Mouse (Mus musculus) hindbrain, embryonic 12.5 days (tissue): ENCODE results near the gene Minpp1. TPM values are rescaled to one million over a fixed set of nuclear protein-coding genes. Genes with fewer than 3 reads are reported as not detected.
A peak's percentile ranks its signal among the peaks of the same experiment; 100 is the strongest.
"Not testable (repeated sequence)": the region's sequence is repeated elsewhere in the genome, so short reads cannot be mapped to it uniquely, and the experiment has no call there.

ENCODE experiments used
- ATAC-seq: fragments of 200-750 bp; cut with Nextera tagmentation; 2 replicates; pipeline ENCODE4 v1.8.0; 2017; ENCODE audit warnings: moderate TSS enrichment; ENCODE audit not compliant: low FRiP score
- H3K27ac ChIP-seq: fragments of 300-500 bp; sonication (generic); 2 replicates; pipeline ENCODE4 v1.5.1; 2016; ENCODE audit warnings: mild to moderate bottlenecking
- H3K27me3 ChIP-seq: fragments of 300-500 bp; sonication (generic); 2 replicates; pipeline ENCODE4 v1.6.1; 2016; ENCODE audit warnings: mild to moderate bottlenecking
- H3K36me3 ChIP-seq: fragments of 300-500 bp; sonication (generic); 2 replicates; pipeline ENCODE4 v1.6.1; 2016; ENCODE audit warnings: mild to moderate bottlenecking
- H3K4me1 ChIP-seq: fragments of 300-500 bp; sonication (generic); 2 replicates; pipeline ENCODE4 v1.6.1; 2016
- H3K4me2 ChIP-seq: fragments of 300-500 bp; sonication (generic); replicated peaks from 2 replicates; pipeline ENCODE4 v1.6.1; 2016; ENCODE audit warnings: mild to moderate bottlenecking
- H3K4me3 ChIP-seq: fragments of 300-500 bp; sonication (generic); 2 replicates; pipeline ENCODE4 v1.5.1; 2016; ENCODE audit warnings: mild to moderate bottlenecking
- H3K9ac ChIP-seq: fragments of 300-500 bp; sonication (generic); 2 replicates; pipeline ENCODE4 v1.6.1; 2016; ENCODE audit warnings: mild to moderate bottlenecking, moderate library complexity
- H3K9me3 ChIP-seq: fragments of 300-500 bp; sonication (generic); replicated peaks from 2 replicates; pipeline ENCODE4 v1.6.1; 2016; ENCODE audit warnings: mild to moderate bottlenecking
- WGBS: fragments of 180-500 bp; shearing (Covaris S2); methylation state at CpG from one replicate; pipeline ENCODE4 v1.1.7; 2016; 5-methylcytosine and 5-hydroxymethylcytosine counted together
- polyA plus RNA-seq: library from polyadenylated mRNA; unstranded; fragments of >200 nt; fragmentation: Nextera tagmentation; extraction: Ambion mirVana; gene quantifications from 2 replicates; pipeline ENCODE4 v1.2.1, GENCODE M21; 2016

The Minpp1 gene
- 66.9 and 69.4 TPM in 2 replicates for polyA plus RNA-seq

- Histone ChIP-seq H3K9ac (peak within 1 kb of the TSS; percentile 84), H3K4me1 (peaks cover 22% of the 10 kb centered on the region), H3K36me3 (no peaks in the 10 kb centered on the region), H3K27ac (peak within 1 kb of the TSS; percentile 92), H3K4me2 (peak within 1 kb of the TSS; percentile 76), H3K27me3 (no peaks in the 10 kb centered on the region), H3K4me3 (peak within 1 kb of the TSS; percentile 70), H3K9me3 (no peaks in the 10 kb centered on the region)
- peak; percentile 93 for ATAC-seq
- WGBS: under 1% methylated on average over 59 of the region's 64 CpGs
Observed at GRCm38 (mm10) chr19:32485681-32486105, at the start of gene Minpp1. TSS of gene Minpp1 (plus strand) at chr19:32485769.

- no peak for ATAC-seq
- H3K4me2 ChIP-seq: no peak overlapping the region
- H3K27ac ChIP-seq: no peak overlapping the region
- 95% methylated on average over 2 of the region's 2 CpGs for WGBS
- no peaks in the 10 kb centered on the region for H3K36me3 ChIP-seq
- no peaks in the 10 kb centered on the region for H3K4me1 ChIP-seq
- H3K9me3 ChIP-seq: no peaks in the 10 kb centered on the region; the same call in 1 of the 2 replicates
- no peaks in the 10 kb centered on the region for H3K27me3 ChIP-seq
- H3K4me3 ChIP-seq: no peak overlapping the region
- no peak overlapping the region for H3K9ac ChIP-seq
Observed at GRCm38 (mm10) chr19:32439356-32439755, 46.2 kb upstream of the Minpp1 start.

- Histone ChIP-seq H3K9ac (no peak overlapping the region), H3K27ac (no peak overlapping the region), H3K9me3 (no peaks in the 10 kb centered on the region; the same call in 1 of the 2 replicates), H3K4me1 (no peaks in the 10 kb centered on the region), H3K36me3 (no peaks in the 10 kb centered on the region), H3K4me2 (no peak overlapping the region), H3K4me3 (no peak overlapping the region), H3K27me3 (no peaks in the 10 kb centered on the region)
- 94% methylated on average over 11 of the region's 11 CpGs for WGBS
- ATAC-seq: no peak
Observed at GRCm38 (mm10) chr19:32441568-32441967, 44.0 kb upstream of the Minpp1 start.

- H3K9me3 ChIP-seq: no peaks in the 10 kb centered on the region
- no peak overlapping the region for H3K27ac ChIP-seq
- H3K4me3 ChIP-seq: no peak overlapping the region
- WGBS: 93% methylated on average over 10 of the region's 10 CpGs
- H3K27me3 ChIP-seq: no peaks in the 10 kb centered on the region
- no peak for ATAC-seq
- no peaks in the 10 kb centered on the region for H3K36me3 ChIP-seq
- no peaks in the 10 kb centered on the region for H3K4me1 ChIP-seq
- H3K9ac ChIP-seq: no peak overlapping the region
- H3K4me2 ChIP-seq: no peak overlapping the region
Observed at GRCm38 (mm10) chr19:32448931-32449330, 36.6 kb upstream of the Minpp1 start.

GRCm38 (mm10) chr19:32452231-32452630 lies 33.3 kb upstream of the Minpp1 start:
- H3K27ac ChIP-seq: no peak overlapping the region
- H3K27me3 ChIP-seq: no peaks in the 10 kb centered on the region
- H3K9me3 ChIP-seq: no peaks in the 10 kb centered on the region
- WGBS: 83% methylated on average over 4 of the region's 4 CpGs
- H3K36me3 ChIP-seq: no peaks in the 10 kb centered on the region
- H3K4me3 ChIP-seq: no peak overlapping the region
- no peaks in the 10 kb centered on the region for H3K4me1 ChIP-seq
- no peak overlapping the region for H3K9ac ChIP-seq
- no peak for ATAC-seq
- no peak overlapping the region for H3K4me2 ChIP-seq

- no peak for ATAC-seq
- 95% methylated on average over 2 of the region's 2 CpGs for WGBS
- H3K9me3 ChIP-seq: 0 out of 2 replicates have a peak, but pooled peaks cover 3% of the 10 kb centered on the region
- H3K27ac ChIP-seq: no peak overlapping the region
- no peaks in the 10 kb centered on the region for H3K36me3 ChIP-seq
- no peak overlapping the region for H3K4me2 ChIP-seq
- H3K27me3 ChIP-seq: no peaks in the 10 kb centered on the region
- H3K4me1 ChIP-seq: no peaks in the 10 kb centered on the region
- no peak overlapping the region for H3K9ac ChIP-seq
- no peak overlapping the region for H3K4me3 ChIP-seq
Observed at GRCm38 (mm10) chr19:32456744-32457143, 28.8 kb upstream of the Minpp1 start.

GRCm38 (mm10) chr19:32457631-32458030 lies 27.9 kb upstream of the Minpp1 start:
- H3K36me3 ChIP-seq, ATAC-seq, H3K9me3 ChIP-seq, H3K27ac ChIP-seq, H3K4me2 ChIP-seq, H3K4me1 ChIP-seq, H3K27me3 ChIP-seq, H3K4me3 ChIP-seq, H3K9ac ChIP-seq: not testable (repeated sequence)
- WGBS: 89% methylated on average over 8 of the region's 8 CpGs

GRCm38 (mm10) chr19:32463037-32463436 lies 22.5 kb upstream of the Minpp1 start:
- Histone ChIP-seq H3K36me3 (no peaks in the 10 kb centered on the region), H3K9me3 (0 out of 2 replicates have a peak, but pooled peaks cover 3% of the 10 kb centered on the region), H3K4me2 (no peak overlapping the region), H3K4me1 (no peaks in the 10 kb centered on the region), H3K4me3 (no peak overlapping the region), H3K27me3 (no peaks in the 10 kb centered on the region), H3K9ac (no peak overlapping the region), H3K27ac (no peak overlapping the region)
- 93% methylated on average over 6 of the region's 6 CpGs for WGBS
- ATAC-seq: no peak

GRCm38 (mm10) chr19:32465228-32465627 lies 20.3 kb upstream of the Minpp1 start:
- H3K27ac ChIP-seq: no peak overlapping the region
- H3K9ac ChIP-seq: no peak overlapping the region
- H3K4me3 ChIP-seq: no peak overlapping the region
- 92% methylated on average over 4 of the region's 4 CpGs for WGBS
- H3K4me2 ChIP-seq: no peak overlapping the region
- H3K27me3 ChIP-seq: no peaks in the 10 kb centered on the region
- ATAC-seq: no peak
- no peaks in the 10 kb centered on the region for H3K4me1 ChIP-seq
- H3K9me3 ChIP-seq: no peaks in the 10 kb centered on the region
- H3K36me3 ChIP-seq: no peaks in the 10 kb centered on the region

GRCm38 (mm10) chr19:32466478-32466877 lies 19.1 kb upstream of the Minpp1 start, which contains the start of gene Rpl9-ps6:
TSS of gene Rpl9-ps6 (minus strand) at chr19:32466578.
- no peak for ATAC-seq
- no peak within 1 kb of the TSS for H3K27ac ChIP-seq
- no peaks in the 10 kb centered on the region for H3K9me3 ChIP-seq

GRCm38 (mm10) chr19:32467325-32467724 lies 18.2 kb upstream of the Minpp1 start:
- Histone ChIP-seq H3K4me2 (no peak overlapping the region), H3K4me1 (no peaks in the 10 kb centered on the region), H3K9ac (no peak overlapping the region), H3K4me3 (no peak overlapping the region), H3K27me3 (no peaks in the 10 kb centered on the region), H3K36me3 (no peaks in the 10 kb centered on the region), H3K27ac (no peak overlapping the region), H3K9me3 (no peaks in the 10 kb centered on the region)
- 91% methylated on average over 5 of the region's 5 CpGs for WGBS
- no peak for ATAC-seq

More at GRCm38 (mm10) chr19:32466478-32466877, 19.1 kb upstream of the Minpp1 start, which contains the start of gene Rpl9-ps6:
- Histone ChIP-seq H3K4me1 (no peaks in the 10 kb centered on the region), H3K4me2 (no peak within 1 kb of the TSS), H3K36me3 (no peaks in the 10 kb centered on the region), H3K4me3 (no peak within 1 kb of the TSS), H3K9ac (no peak within 1 kb of the TSS), H3K27me3 (no peaks in the 10 kb centered on the region)
- 85% methylated on average over 6 of the region's 6 CpGs for whole genome bisulfite sequencing

GRCm38 (mm10) chr19:32470059-32470497 lies 15.5 kb upstream of the Minpp1 start:
- no peak overlapping the region for H3K27ac ChIP-seq
- WGBS: 47% methylated on average over 6 of the region's 6 CpGs
- H3K4me3 ChIP-seq: no peak overlapping the region
- ATAC-seq: no peak
- peaks cover 4% of the 10 kb centered on the region; the same call in 1 of the 2 replicates for H3K9me3 ChIP-seq
- no peaks in the 10 kb centered on the region for H3K4me1 ChIP-seq
- no peak overlapping the region for H3K4me2 ChIP-seq
- H3K9ac ChIP-seq: no peak overlapping the region
- H3K27me3 ChIP-seq: no peaks in the 10 kb centered on the region
- no peaks in the 10 kb centered on the region for H3K36me3 ChIP-seq

- Histone ChIP-seq H3K4me3 (no peak overlapping the region), H3K4me1 (no peaks in the 10 kb centered on the region), H3K27ac (no peak overlapping the region), H3K9me3 (peaks cover 4% of the 10 kb centered on the region; the same call in 1 of the 2 replicates), H3K36me3 (no peaks in the 10 kb centered on the region), H3K9ac (no peak overlapping the region), H3K27me3 (no peaks in the 10 kb centered on the region), H3K4me2 (no peak overlapping the region)
- WGBS: 92% methylated on average over 13 of the region's 13 CpGs
- 0 out of 2 replicates have a peak, but pooled peaks have one; percentile 35 for ATAC-seq
Observed at GRCm38 (mm10) chr19:32470570-32471263, 14.9 kb upstream of the Minpp1 start.
